Mouse (Mus musculus): ENCODE measurements at regions not wholly inside any gene's neighbourhood (a gene's known extent, or its start where the extent isn't known, plus 50 kb on each side); places are given as distances from the start of the nearest gene placed in this dataset.

DNA sequence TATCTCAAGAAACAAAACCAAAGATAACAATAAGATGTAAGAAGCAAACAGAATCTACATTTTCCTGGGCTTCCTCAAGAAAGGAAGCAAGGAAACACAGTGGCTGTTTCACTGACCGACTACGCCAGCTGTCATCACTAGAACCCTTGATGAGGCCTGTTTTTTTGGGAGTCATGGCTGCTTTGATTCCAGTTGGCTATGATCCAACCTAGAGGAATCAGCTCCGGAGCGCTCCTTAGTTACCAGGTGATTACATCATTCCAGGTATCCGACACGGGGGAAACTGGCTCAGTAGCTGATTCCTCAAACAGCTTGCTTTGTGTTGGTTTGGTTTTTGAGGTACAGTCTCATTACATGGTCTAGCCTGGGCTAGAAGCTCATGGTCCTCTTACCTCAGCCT, 84.1 kb upstream of the Galnt15 start:
- no peak for DNase-seq (ENCODE audit: low spot score in 2 of 2)

DNA sequence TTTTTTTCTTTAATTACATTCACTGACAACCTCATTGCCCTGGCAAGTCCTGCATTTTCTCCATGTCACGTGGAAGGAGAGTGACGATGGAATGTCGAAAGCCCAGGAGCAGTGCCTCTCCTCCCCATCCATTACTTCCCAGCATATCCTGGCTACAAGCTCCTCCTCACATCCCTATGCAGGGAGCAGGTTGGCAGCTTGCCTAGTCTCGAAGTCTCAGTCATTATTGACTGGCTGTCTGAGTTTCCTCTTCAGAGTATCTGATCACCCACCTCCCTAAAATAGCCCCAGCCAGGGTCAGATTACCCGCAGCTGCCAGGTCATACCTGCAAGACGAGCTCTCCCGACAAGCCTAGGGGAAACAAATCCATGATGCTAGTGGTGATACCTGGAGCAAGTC, 83.7 kb upstream of the Galnt15 start:
- no peak for DNase-seq (ENCODE audit: low spot score in 2 of 2)

DNA sequence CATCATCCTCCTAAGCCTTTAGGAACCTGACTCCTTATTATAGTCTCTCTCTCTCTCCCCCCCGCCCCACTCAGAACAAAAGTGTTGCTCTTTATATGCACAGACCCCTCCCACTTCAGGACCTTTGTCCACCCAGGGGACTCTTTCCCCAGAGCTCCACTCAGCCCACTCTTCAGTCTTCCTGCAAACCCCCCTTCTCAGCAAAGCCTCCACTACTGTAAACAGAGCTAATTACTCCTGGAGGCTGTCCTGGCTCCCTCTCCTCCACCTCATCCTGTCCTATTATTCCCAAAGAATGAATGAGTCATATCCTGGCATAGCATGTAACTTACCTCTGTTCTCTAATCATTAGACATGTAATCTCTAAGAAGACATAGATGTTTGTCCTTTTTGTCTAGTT, 82.8 kb upstream of the Galnt15 start:
- DNase-seq (ENCODE audit: low spot score in 2 of 2), result no peak

DNA sequence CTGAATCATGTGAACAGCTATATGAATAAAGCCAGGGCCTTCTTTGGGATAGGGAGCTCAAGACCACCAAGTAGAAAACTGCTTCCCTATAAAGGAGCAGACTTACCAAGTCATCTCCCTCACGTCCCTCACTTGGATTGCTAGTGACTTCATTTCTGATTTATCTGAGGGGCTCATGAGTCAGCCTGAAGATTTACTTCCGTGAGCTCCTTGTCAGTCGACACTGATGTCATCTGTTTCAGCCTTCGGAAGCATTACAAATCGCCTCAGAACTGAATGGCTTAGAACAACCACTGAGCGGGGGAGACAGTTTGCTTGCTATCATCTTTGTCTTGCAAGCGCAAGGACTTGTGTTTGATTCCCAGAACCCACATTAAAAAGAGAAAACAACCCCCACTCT, 81.5 kb upstream of the Galnt15 start:
- DNase-seq (ENCODE audit: low spot score in 2 of 2), result no peak

DNA sequence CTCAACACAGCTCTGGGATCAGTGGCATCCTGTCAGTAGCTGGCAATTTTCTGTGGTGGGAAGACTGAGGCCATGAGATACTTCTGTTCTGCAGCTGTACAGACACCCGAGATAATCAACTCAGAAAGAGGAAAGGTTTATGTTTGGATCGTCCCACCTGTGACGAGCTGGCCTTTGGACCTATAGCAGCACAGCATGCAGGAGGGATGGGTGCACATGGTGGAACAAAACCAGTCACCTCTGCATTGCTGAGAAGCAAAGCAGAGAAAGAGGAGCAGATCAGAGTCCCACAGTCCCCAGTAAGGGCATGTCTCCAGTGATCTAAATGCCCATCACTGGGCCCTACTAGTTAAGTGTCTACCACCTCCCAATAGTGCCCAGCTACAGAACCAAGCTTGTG, 76.9 kb upstream of the Galnt15 start:
- DNase-seq (ENCODE audit: low spot score in 2 of 2), result no peak

DNA sequence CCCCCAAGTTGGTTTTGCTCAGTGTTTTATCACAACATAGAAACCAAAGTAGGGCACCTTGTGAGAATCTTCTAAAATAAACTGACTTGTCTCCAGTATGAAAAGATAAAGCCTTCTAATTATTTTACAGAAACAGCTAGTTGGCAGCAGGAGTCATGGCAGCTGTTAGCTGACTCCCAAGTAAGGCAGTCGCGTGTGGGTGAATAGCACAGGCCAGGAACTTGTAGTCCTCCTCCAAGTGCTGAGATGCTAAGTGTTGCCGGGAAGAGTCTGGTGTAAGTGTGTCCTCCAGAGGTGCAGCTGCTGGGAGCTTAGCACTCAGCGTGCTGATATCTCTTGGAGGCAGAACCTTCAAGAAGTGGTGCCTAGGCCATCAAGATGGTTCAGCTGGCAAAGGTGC, 75.0 kb upstream of the Galnt15 start:
- no peak for DNase-seq (ENCODE audit: low spot score in 2 of 2)

DNA sequence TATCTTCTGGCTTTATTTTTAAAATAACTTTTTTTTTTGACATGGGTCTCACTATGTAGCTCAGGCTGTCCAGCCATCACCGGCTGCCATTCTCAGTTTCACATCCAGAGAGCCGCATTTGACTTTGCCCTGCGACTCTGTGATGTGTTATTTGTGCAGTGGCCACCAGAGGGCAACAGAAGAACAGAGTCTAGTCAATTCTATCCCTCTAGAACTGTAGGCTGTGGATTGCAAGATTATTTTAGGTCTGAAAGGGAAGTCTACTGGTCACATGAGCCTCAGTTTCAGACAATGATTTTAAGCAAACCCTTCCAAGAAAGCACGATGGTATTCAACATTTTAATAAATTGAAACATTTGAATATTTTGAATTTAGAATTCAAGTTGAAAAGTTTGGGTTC, 73.8 kb upstream of the Galnt15 start:
- DNase-seq (ENCODE audit: low spot score in 2 of 2), result peak; percentile 48 to 62

DNA sequence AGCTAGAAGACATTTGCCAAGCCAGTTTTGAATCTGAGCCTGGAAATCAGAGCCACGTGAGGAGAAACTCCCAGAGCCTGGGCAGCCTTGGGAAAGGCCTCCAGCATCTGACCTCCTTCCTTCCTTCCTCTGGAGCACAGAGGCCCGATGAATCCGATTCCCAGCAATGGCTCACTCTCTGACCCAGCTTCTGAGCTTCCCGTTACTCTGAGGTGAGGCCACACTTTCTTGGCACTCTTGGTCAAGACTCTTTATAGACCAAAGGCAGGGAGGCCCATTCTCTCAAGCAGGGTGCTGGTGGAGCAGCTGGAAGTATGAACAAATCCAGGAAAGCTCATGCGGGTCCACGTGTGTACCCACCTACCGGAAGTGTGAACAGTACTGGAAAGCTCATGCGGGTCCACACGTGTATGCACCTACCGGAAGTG, 71.6 kb upstream of the Galnt15 start:
- DNase-seq (ENCODE audit: low spot score in 2 of 2), result no peak

DNA sequence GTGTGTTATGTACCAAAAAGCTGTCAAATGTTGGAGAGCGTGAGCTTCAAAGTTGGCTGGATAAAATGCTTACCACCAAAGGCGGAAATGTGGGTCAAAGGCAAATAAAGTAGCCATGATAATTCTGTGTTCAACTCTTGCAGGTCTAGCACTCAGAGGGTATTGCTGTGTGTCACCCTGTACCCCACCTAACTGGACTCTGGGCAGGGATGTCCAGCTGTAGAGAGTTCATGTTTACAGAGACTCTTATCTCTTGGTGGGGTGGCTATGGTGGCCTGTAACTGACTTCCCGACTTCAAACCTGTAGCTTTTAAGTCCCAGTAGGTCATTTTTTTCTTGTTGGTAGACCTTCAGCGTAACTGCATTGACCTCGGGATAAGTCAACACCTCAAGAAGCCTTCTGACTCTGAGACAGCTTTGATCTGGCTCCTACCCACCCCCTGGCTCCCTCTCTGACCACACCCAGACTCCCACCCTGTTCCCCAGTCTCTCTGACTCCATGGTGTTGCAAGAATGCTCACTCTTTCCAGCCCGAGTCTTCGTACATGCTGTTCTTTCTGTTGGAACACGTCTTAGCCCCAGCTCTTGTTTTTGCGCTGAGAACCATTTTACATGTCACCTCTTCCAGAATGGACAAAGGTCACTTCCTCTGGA, 68.5 kb upstream of the Galnt15 start:
- no peak for DNase-seq (ENCODE audit: low spot score in 2 of 2)

DNA sequence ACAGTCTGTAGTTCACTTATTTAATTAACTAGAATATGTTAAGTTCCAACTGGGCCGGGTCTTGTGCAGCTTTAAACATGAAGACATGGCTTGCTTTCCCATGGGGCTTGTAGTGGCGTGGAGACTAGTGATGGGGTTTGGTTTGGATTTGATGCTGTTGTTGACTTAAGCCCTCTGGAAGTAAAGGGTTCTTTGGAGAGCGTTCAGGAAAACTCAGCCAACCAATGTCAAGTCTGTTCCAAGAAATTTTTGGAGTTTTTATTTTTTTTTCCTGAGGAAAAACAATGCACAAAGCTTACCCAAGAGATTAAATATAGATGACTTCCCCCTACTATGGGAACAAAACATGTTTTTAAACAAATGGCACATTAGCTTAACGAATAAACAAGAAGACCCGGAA, 67.3 kb upstream of the Galnt15 start:
- no peak for DNase-seq (ENCODE audit: low spot score in 2 of 2)

DNA sequence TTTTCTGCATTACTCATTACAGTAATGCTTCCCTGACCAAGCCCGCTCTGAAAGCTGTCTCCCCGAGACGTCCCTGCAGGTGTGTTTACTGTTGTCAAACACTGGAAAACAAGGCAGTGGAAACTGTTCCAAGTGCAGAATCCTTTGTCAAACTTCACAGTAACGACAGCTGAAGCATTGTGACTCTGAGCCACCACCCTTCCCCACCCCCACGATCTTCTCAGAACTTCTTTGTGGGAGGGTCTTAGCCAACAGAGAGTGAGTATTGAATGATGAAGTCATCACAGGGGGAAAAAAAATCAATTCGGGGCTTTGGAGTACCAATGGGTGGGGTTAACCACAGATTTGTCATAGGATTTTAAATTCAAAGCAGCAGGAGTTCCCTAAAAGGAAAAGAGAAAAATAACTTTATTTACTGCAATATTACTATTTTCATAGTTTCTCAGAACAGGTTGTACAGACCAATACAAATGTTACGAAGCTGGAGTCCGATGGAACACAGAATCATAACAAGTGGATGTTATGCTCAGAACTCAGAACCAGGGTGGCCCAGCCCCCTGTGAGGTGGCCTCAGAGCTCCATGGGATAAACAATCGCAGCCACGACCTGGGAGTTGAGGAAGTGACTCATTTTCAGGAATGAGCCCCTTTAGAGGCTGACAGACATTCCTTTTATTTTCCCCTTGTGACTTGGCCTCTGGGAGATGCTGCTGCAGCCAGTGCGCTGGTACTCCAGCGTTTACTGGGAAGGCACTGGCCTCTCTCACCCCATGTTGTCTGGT, 65.5 kb upstream of the Galnt15 start:
- no peak for DNase-seq (ENCODE audit: low spot score in 2 of 2)

DNA sequence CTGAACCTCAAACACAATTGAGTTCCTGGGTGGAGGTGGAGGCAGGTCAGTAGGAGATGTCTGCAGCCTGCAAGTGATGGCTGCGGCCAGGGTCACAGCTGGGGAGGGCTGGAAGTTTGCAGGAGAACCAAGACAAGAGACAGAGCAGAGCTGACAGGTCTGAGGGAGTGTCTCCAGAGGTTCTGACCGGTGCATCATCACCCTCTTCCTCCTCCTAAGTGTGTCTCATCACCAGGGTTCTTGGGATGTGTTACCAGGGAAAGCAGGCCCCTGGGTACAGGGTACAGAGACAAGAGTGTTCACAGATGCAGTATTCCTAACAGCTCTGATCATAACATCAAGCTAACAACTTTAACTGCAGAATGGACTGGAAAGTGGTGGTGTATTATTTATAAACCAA, 64.7 kb upstream of the Galnt15 start:
- DNase-seq (ENCODE audit: low spot score in 2 of 2), result no peak

DNA sequence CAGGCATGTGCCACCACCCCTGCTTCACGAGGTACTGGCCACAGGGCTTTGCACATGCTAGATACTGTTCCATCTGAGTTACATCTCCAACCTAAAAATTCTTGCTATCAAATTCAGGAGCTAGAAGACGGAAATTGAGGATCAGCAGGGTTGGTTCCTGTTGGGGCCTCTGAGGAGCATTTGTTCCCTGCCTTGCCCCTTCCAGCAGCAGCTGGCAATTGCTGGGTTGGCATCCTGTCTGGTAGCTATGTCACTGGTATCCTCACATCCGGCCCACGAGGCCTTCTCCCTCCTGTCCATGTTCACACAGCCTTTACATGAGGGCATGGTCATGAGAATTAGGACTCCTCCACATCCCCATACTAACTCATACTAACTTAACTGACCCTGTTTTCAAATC, 64.0 kb upstream of the Galnt15 start:
- DNase-seq (ENCODE audit: low spot score in 2 of 2), result no peak

DNA sequence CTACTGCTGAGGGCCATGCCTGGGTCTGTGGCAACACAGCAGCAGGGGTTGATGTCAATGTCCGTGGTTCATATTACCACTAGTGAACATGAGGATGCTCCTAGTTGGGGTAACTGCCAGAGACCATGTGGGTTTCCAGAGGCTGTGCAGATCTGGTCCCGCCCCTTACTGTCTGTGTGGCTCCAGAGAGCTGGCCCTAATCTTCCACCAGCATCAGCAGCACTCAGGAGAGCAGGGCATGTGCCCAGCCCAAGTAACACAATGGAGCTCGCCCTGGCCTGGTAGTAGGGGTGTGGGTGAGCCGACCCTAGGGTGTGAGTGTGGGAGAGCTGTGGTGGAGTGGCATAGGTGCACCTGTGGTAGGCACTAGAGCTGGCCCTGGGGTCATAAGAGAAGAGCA, 59.3 kb upstream of the Galnt15 start:
- no peak for DNase-seq (ENCODE audit: low spot score in 2 of 2)

DNA sequence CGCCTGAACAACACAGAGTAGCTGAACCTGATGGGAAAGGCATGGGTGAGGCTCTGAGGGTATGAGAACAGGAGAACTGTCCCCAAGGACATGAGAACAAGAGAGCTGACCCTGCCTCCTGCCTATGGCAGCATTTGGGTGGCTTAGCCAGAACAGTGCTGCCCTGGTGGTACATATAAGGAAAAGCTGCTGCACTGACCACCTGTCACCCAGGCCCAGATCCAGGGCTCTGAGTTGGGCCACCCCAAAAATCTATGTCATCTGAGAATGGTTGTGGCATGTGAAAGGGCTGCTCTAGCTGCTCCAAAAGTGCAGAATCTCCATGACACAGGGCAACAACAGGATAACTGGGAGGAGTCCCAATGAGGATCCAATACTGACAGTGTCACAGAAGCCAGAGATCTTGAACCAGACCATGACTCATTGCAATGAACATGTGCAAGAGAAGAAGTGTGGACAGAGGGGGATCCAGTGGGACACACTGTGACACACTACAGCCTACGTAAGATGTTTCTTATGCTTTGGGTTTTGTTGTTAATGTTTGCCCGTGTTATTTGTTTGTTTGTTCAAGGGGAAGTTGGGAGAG, 58.5 kb upstream of the Galnt15 start:
- DNase-seq (ENCODE audit: low spot score in 2 of 2), result no peak

DNA sequence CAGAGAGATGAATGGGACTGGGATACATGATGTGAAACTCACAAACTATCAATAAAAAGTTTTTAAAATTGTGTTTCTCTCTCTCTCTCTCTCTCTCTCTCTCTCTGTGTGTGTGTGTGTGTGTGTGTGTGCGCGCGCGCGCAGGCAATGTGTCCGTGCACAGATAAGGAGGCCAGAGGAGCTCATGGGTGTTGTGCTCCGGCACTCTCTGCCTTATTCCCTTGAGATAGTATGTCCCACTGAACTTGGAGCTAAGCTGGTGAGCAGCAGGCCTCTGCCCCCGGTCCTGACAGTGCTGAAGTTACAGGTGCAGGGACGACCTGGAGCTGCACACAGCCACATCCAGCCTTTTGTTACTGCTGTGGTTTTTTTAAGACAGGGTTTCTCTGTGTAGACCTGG, 57.9 kb upstream of the Galnt15 start:
- DNase-seq (ENCODE audit: low spot score in 2 of 2), result peak; percentile 10 to 55

DNA sequence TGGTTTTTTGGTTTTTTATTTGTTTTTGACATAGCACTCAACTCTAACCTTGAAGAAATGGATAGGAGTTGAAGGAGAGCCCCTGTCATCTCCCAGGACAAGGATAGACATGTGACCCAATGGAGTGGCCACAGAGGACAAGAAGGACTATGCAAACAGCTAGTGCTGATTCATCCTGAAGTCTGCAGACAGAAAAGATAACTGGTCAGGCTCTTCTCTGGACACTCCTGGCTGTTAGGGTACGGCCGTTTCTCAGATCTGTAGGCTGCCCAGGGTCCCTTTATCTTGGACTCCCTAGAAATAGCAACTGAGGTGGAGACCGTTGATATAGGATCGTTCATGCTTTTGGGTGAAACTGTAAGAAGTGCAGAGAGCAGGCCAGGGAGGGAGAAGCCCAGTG, 55.1 kb upstream of the Galnt15 start:
- no peak for DNase-seq (ENCODE audit: low spot score in 2 of 2)

DNA sequence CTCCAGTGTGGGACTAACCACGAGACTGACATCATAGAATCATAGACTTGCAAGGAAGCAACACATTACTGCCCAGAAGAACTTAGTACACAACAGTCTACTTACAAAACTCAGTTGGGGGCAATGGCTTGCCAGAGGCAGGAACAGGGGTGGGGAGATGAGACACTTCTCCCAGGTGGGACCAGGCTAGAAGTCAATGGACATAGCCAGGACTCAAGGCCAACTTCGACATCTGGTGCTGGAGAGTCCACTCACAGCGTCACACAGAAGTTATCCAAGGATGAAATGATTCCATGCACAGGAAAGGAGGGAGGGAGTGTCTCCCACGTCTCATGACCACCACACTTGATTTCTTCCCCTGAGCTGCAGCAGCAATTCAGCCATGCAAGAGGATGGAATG, 50.6 kb upstream of the Galnt15 start:
- no peak for DNase-seq (ENCODE audit: low spot score in 2 of 2)

DNA sequence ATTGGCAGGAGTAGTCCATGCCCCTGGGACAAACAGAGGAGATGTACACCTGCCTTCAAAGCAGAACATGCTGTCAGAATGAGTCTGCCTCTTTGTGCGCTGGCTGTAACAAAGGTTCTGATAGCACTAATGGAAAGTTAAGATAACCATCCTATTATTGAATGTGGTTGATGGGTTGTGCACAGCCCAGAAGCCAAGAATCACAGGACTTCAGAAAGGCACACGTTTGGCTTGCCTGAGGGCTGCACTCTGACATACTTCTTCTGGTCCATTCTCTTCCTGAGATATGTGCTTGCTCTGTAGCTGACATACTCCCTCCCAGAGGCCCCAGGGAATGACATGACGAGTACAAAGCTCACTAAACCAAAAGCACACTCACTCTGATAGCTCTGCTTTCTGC, 50.1 kb upstream of the Galnt15 start:
- no peak for DNase-seq (ENCODE audit: low spot score in 2 of 2)

All from spleen, postnatal 36 days (tissue).